Mouse (Mus musculus): ENCODE data around the gene Car5a. TPM values are rescaled to one million over a fixed set of nuclear protein-coding genes. Genes with fewer than 3 reads are reported as not detected.
A peak's percentile ranks its signal among the peaks of the same experiment; 100 is the strongest.

The Car5a gene
- polyA plus RNA-seq, 1 experiment from 2014 or later: 0.16 TPM

- H3K36me3 ChIP-seq (ENCODE audit: control insufficient read depth, insufficient read depth, low read length): no peaks in the 10 kb centered on the region
- no peak overlapping the region for H3K4me2 ChIP-seq (ENCODE audit: low read depth, low read length)
- no peak for ATAC-seq (ENCODE audit: low read depth)
- no peaks in the 10 kb centered on the region for H3K27me3 ChIP-seq (ENCODE audit: control insufficient read depth, insufficient read depth, low read length)
- no peaks in the 10 kb centered on the region; the same call in 1 of the 2 replicates for H3K4me1 ChIP-seq (ENCODE audit: control insufficient read depth, insufficient read depth, low read length)
- 0 out of 2 replicates have a peak overlapping the region, but pooled peaks have one; percentile 12 for H3K27ac ChIP-seq (ENCODE audit: low read depth, low read length)
- no peak overlapping the region for H3K4me3 ChIP-seq (ENCODE audit: low read depth, low read length)
- no peak overlapping the region for H3K9ac ChIP-seq (replicated peaks; ENCODE audit: low read depth, low read length)
- 71% methylated on average over 8 of the region's 8 CpGs for WGBS
- H3K9me3 ChIP-seq (ENCODE audit: control insufficient read depth, low read length): no peaks in the 10 kb centered on the region
These were observed 23.1 kb downstream of the Car5a start for GRCm38 (mm10) chr8:121921582-121921981.

GRCm38 (mm10) chr8:121919731-121920130, 25.0 kb downstream of the Car5a start:
- no peak for ATAC-seq (ENCODE audit: low read depth)
- no peak overlapping the region for H3K9ac ChIP-seq (replicated peaks; ENCODE audit: low read depth, low read length)
- no peaks in the 10 kb centered on the region for H3K36me3 ChIP-seq (ENCODE audit: control insufficient read depth, insufficient read depth, low read length)
- H3K4me2 ChIP-seq (ENCODE audit: low read depth, low read length): no peak overlapping the region
- 32% methylated on average over 3 of the region's 3 CpGs for WGBS
- H3K27me3 ChIP-seq (ENCODE audit: control insufficient read depth, insufficient read depth, low read length): no peaks in the 10 kb centered on the region
- no peak overlapping the region for H3K27ac ChIP-seq (ENCODE audit: low read depth, low read length)
- no peak overlapping the region for H3K4me3 ChIP-seq (ENCODE audit: low read depth, low read length)
- no peaks in the 10 kb centered on the region; the same call in 1 of the 2 replicates for H3K4me1 ChIP-seq (ENCODE audit: control insufficient read depth, insufficient read depth, low read length)
- no peaks in the 10 kb centered on the region for H3K9me3 ChIP-seq (ENCODE audit: control insufficient read depth, low read length)

DNA sequence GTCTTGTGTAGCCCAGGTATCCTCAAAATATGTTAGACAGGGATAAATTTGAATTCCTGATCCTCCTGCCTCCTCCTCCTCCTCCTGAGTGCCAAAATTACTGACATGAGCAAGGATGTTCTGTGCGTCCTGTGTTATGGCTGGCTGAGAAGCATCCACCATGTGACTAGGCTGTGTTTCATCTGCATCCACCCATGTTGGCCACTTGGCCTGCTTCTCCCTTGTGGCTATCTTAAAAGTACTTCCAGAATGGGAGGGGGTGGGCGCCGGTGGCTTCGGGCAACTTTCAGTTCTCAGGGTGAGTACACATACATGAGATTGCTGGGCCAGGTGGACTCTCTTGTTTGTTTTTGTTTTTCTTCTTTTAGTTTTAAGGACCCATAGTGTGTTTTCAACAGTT, 25.5 kb downstream of the Car5a start:
- no peaks in the 10 kb centered on the region for H3K36me3 ChIP-seq (ENCODE audit: control insufficient read depth, insufficient read depth, low read length)
- H3K4me3 ChIP-seq (ENCODE audit: low read depth, low read length): no peak overlapping the region
- H3K9ac ChIP-seq (replicated peaks; ENCODE audit: low read depth, low read length): no peak overlapping the region
- WGBS: 60% methylated on average over 4 of the region's 4 CpGs
- H3K4me1 ChIP-seq (ENCODE audit: control insufficient read depth, insufficient read depth, low read length): no peaks in the 10 kb centered on the region; the same call in 1 of the 2 replicates
- no peak for ATAC-seq (ENCODE audit: low read depth)
- H3K27ac ChIP-seq (ENCODE audit: low read depth, low read length): no peak overlapping the region
- H3K27me3 ChIP-seq (ENCODE audit: control insufficient read depth, insufficient read depth, low read length): no peaks in the 10 kb centered on the region
- no peaks in the 10 kb centered on the region for H3K9me3 ChIP-seq (ENCODE audit: control insufficient read depth, low read length)
- no peak overlapping the region for H3K4me2 ChIP-seq (ENCODE audit: low read depth, low read length)

DNA sequence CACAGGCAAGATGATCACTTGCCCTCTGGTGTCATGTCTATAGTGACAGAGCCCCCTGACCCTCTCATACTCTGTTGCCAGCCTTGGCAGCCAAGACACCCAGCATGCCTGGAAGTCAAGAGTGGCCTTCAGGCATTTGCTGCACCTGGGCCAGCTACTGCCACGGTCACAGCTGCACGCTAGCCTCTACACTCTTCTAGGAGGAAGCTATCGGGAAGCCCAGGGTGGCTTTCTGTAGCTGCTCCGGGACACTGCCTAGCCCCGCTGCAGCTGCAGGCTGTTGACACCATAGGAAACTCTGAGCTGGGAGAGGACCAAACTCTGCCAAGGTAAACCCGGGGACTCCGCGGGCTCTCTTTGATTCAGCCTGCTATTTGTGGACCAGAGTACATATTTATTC, 31.3 kb downstream of the Car5a start:
- whole genome bisulfite sequencing: 77% methylated on average over 8 of the region's 8 CpGs
- H3K27me3 ChIP-seq (ENCODE audit: control insufficient read depth, insufficient read depth, low read length): no peaks in the 10 kb centered on the region
- H3K9ac ChIP-seq (replicated peaks; ENCODE audit: low read depth, low read length): no peak overlapping the region

DNA sequence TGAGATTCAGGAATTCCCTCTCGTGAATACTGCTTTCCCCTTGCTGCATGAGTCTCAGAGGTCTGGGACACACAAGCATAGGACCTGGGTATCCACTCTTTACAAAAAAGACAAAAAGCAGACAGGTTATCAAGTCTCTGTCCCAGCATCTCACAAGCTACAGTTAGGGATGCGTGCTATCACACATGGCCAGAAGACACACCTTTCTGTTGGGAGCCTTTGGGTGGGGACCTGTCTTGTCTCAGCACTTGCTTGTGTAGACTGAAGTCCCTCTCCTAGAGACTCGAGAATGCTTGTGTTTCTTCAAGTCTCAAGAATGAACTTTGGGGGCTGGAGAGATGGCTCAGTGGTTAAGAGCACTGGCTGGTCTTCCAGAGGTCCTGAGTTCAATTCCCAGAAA, 31.9 kb downstream of the Car5a start:
- Histone ChIP-seq H3K4me3 (ENCODE audit: low read depth, low read length) (no peak overlapping the region), H3K9ac (replicated peaks; ENCODE audit: low read depth, low read length) (no peak overlapping the region), H3K4me1 (ENCODE audit: control insufficient read depth, insufficient read depth, low read length) (peaks cover 2% of the 10 kb centered on the region; the same call in 1 of the 2 replicates)

More for the DNA sequence above, 31.3 kb downstream of the Car5a start:
- Histone ChIP-seq H3K4me2 (ENCODE audit: low read depth, low read length) (no peak overlapping the region), H3K9me3 (ENCODE audit: control insufficient read depth, low read length) (no peaks in the 10 kb centered on the region), H3K36me3 (ENCODE audit: control insufficient read depth, insufficient read depth, low read length) (no peaks in the 10 kb centered on the region), H3K27ac (ENCODE audit: low read depth, low read length) (no peak overlapping the region), H3K4me3 (ENCODE audit: low read depth, low read length) (no peak overlapping the region), H3K4me1 (ENCODE audit: control insufficient read depth, insufficient read depth, low read length) (no peaks in the 10 kb centered on the region)
- no peak for ATAC-seq (ENCODE audit: low read depth)

GRCm38 (mm10) chr8:121911987-121912386, 32.7 kb downstream of the Car5a start:
- WGBS: 71% methylated on average over 7 of the region's 7 CpGs
- Histone ChIP-seq H3K4me1 (ENCODE audit: control insufficient read depth, insufficient read depth, low read length) (peaks cover 5% of the 10 kb centered on the region; the same call in 1 of the 2 replicates), H3K4me2 (ENCODE audit: low read depth, low read length) (no peak overlapping the region), H3K9me3 (ENCODE audit: control insufficient read depth, low read length) (no peaks in the 10 kb centered on the region), H3K36me3 (ENCODE audit: control insufficient read depth, insufficient read depth, low read length) (no peaks in the 10 kb centered on the region), H3K27me3 (ENCODE audit: control insufficient read depth, insufficient read depth, low read length) (no peaks in the 10 kb centered on the region), H3K4me3 (ENCODE audit: low read depth, low read length) (no peak overlapping the region), H3K9ac (replicated peaks; ENCODE audit: low read depth, low read length) (no peak overlapping the region), H3K27ac (ENCODE audit: low read depth, low read length) (no peak overlapping the region)
- ATAC-seq (ENCODE audit: low read depth): no peak

More for the DNA sequence above, 31.9 kb downstream of the Car5a start:
- WGBS: 78% methylated on average over 3 of the region's 3 CpGs
- H3K4me2 ChIP-seq (ENCODE audit: low read depth, low read length): no peak overlapping the region
- no peaks in the 10 kb centered on the region for H3K27me3 ChIP-seq (ENCODE audit: control insufficient read depth, insufficient read depth, low read length)
- ATAC-seq (ENCODE audit: low read depth): no peak
- no peaks in the 10 kb centered on the region for H3K9me3 ChIP-seq (ENCODE audit: control insufficient read depth, low read length)
- no peaks in the 10 kb centered on the region for H3K36me3 ChIP-seq (ENCODE audit: control insufficient read depth, insufficient read depth, low read length)
- H3K27ac ChIP-seq (ENCODE audit: low read depth, low read length): no peak overlapping the region

- 91% methylated on average over 6 of the region's 6 CpGs for WGBS
- ATAC-seq (ENCODE audit: low read depth): no peak
- no peak overlapping the region for H3K9ac ChIP-seq (replicated peaks; ENCODE audit: low read depth, low read length)
- H3K4me3 ChIP-seq (ENCODE audit: low read depth, low read length): no peak overlapping the region
- H3K4me1 ChIP-seq (ENCODE audit: control insufficient read depth, insufficient read depth, low read length): peaks cover 5% of the 10 kb centered on the region; the same call in 1 of the 2 replicates
- no peak overlapping the region for H3K4me2 ChIP-seq (ENCODE audit: low read depth, low read length)
- no peaks in the 10 kb centered on the region for H3K27me3 ChIP-seq (ENCODE audit: control insufficient read depth, insufficient read depth, low read length)
- H3K36me3 ChIP-seq (ENCODE audit: control insufficient read depth, insufficient read depth, low read length): no peaks in the 10 kb centered on the region
- no peak overlapping the region for H3K27ac ChIP-seq (ENCODE audit: low read depth, low read length)
- H3K9me3 ChIP-seq (ENCODE audit: control insufficient read depth, low read length): no peaks in the 10 kb centered on the region
These were observed 33.3 kb downstream of the Car5a start for GRCm38 (mm10) chr8:121911400-121911799.

GRCm38 (mm10) chr8:121909663-121910062, 35.0 kb downstream of the Car5a start:
- WGBS: 8% methylated on average over 6 of the region's 6 CpGs
- H3K4me3 ChIP-seq (ENCODE audit: low read depth, low read length): no peak overlapping the region

GRCm38 (mm10) chr8:121909148-121909541, 35.6 kb downstream of the Car5a start:
- no peaks in the 10 kb centered on the region for H3K9me3 ChIP-seq (ENCODE audit: control insufficient read depth, low read length)
- H3K27me3 ChIP-seq (ENCODE audit: control insufficient read depth, insufficient read depth, low read length): no peaks in the 10 kb centered on the region
- no peak overlapping the region for H3K4me3 ChIP-seq (ENCODE audit: low read depth, low read length)
- 76% methylated on average over 8 of the region's 8 CpGs for WGBS
- ATAC-seq (ENCODE audit: low read depth): no peak
- H3K36me3 ChIP-seq (ENCODE audit: control insufficient read depth, insufficient read depth, low read length): no peaks in the 10 kb centered on the region
- peaks cover 17% of the 10 kb centered on the region for H3K4me1 ChIP-seq (ENCODE audit: control insufficient read depth, insufficient read depth, low read length)
- H3K9ac ChIP-seq (replicated peaks; ENCODE audit: low read depth, low read length): no peak overlapping the region
- H3K4me2 ChIP-seq (ENCODE audit: low read depth, low read length): no peak overlapping the region
- H3K27ac ChIP-seq (ENCODE audit: low read depth, low read length): no peak overlapping the region

More at GRCm38 (mm10) chr8:121909663-121910062, 35.0 kb downstream of the Car5a start:
- Histone ChIP-seq H3K27ac (ENCODE audit: low read depth, low read length) (no peak overlapping the region), H3K4me2 (ENCODE audit: low read depth, low read length) (no peak overlapping the region), H3K27me3 (ENCODE audit: control insufficient read depth, insufficient read depth, low read length) (no peaks in the 10 kb centered on the region), H3K9ac (replicated peaks; ENCODE audit: low read depth, low read length) (no peak overlapping the region), H3K36me3 (ENCODE audit: control insufficient read depth, insufficient read depth, low read length) (no peaks in the 10 kb centered on the region), H3K9me3 (ENCODE audit: control insufficient read depth, low read length) (no peaks in the 10 kb centered on the region), H3K4me1 (ENCODE audit: control insufficient read depth, insufficient read depth, low read length) (peaks cover 17% of the 10 kb centered on the region)
- ATAC-seq (ENCODE audit: low read depth): no peak
